Mouse (Mus musculus) B cell, adult (primary cell): ENCODE results near the gene Phf14. TPM values are rescaled to one million over a fixed set of nuclear protein-coding genes. Genes with fewer than 3 reads are reported as not detected.

Source experiments
- total RNA-seq: library from RNA; stranded (reverse); gene quantifications from 4 replicates; pipeline ENCODE4 v1.2.4, GENCODE M21; 2023; ENCODE audit not compliant: inconsistent age

The Phf14 gene
- total RNA-seq = 67.8 to 71.8 TPM (median 70.6 TPM) in 4 replicates

GRCm38 (mm10) chr6:11907269-11908032, at the start of gene Phf14, which contains the start of gene Ndufa4:
Phf14 (plus strand) TSS chr6:11907809.
Ndufa4 (minus strand) TSS chr6:11907497.

Other genes starting within 250 kb of the Phf14 start
- gene Ndufa4, start 312 bp upstream of the Phf14 start, total RNA-seq = 163 to 192 TPM (median 179 TPM) in 4 replicates